Mouse (Mus musculus) cortical plate, adult 2 months (tissue): ENCODE data around the gene Stox1. TPM values are rescaled to one million over a fixed set of nuclear protein-coding genes. Genes with fewer than 3 reads are reported as not detected.
"Not testable (repeated sequence)": the region's sequence is repeated elsewhere in the genome, so short reads cannot be mapped to it uniquely, and the experiment has no call there.

Source experiments
- H3K27ac ChIP-seq: fragments of 200-500 bp; 2 replicates; pipeline ENCODE4 v1.5.1; 2012; ENCODE audit warnings: low read length, control low read depth, inconsistent platforms; ENCODE audit not compliant: insufficient read depth
- H3K4me1 ChIP-seq: fragments of 200-500 bp; 2 replicates; pipeline ENCODE4 v1.6.1; 2011; ENCODE audit warnings: low read length; ENCODE audit not compliant: control insufficient read depth, insufficient read depth
- H3K4me3 ChIP-seq: fragments of 200-500 bp; 2 replicates; pipeline ENCODE4 v1.5.1; 2011; ENCODE audit warnings: mild to moderate bottlenecking, low read length, control low read depth; ENCODE audit not compliant: insufficient read depth
- CTCF ChIP-seq: fragments of 200-500 bp; IDR thresholded peaks from 2 replicates; pipeline ENCODE4 v1.5.1; 2011; ENCODE audit warnings: mild to moderate bottlenecking, control low read depth, low read length; ENCODE audit not compliant: insufficient read depth; ENCODE audit errors: extremely low read depth
- POLR2A ChIP-seq: fragments of 200-500 bp; IDR thresholded peaks from 2 replicates; pipeline ENCODE4 v1.6.1; 2011; ENCODE audit warnings: mild to moderate bottlenecking, low read length, control low read depth; ENCODE audit not compliant: insufficient read depth; ENCODE audit errors: extremely low read depth
- polyA plus RNA-seq: library from polyadenylated mRNA; depleted of rRNA; stranded (reverse); fragments of >200 nt; gene quantifications from 2 replicates; pipeline ENCODE4 v1.2.3, GENCODE M21; 2012; rRNA removed

Stox1 gene
- 3.3 and 4.8 TPM in 2 replicates for polyA plus RNA-seq

DNA sequence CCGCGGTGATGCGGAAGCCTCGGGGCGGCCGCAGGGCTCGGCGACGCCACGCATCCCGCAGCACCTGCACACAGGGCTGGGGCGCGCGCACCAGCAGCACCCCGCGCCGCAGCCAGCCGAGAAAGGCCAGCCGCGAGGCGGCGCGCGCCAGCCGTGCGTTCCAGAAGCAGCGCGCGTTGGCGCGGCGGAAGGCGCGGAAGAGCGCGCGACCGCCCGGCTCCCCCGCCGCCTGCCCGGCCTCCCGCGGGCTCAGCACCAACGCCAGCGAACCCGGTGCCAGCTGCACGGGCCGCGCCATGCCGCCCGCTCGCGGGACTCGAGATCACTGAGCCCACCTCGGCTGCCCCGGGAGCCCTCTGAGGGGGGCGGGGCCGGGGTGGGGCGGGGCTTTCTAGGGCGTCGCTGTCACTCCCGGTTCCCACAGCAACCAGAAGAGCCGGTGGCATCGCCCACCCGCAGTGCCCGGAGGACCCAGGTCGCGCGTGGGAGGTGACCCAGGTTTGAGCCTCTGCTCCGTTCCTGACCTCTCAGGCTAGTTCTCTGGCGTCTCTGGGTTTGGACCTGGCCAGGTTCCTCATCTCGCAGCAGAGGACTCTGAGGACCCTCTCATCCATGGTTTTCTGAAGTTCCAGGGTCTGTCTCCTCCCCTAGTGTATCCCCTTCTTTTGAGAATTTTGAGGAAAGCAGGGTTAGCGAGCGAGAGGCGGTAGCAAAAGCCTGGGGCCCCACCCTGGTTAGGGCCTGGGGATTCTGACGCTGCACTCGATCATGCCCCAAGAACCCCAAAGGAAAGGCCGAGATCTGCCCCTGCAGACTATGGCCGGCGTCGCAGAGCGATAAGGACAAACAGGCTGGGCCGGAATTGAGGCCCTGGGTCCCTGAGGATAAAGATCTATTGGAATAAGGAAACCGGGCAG is at the start of gene Stox1:
TSS of gene Stox1 (minus strand) at position 358 of the 917 bp plus-strand sequence.
- no peak for TF ChIP-seq POLR2A
- TF ChIP-seq CTCF = peak; percentile 5; the same call in 1 of the 2 replicates
- H3K27ac ChIP-seq = 0 out of 2 replicates have a peak within 1 kb of the TSS, but pooled peaks have one; percentile 0
- peak within 1 kb of the TSS; percentile 44 for H3K4me3 ChIP-seq
- 0 out of 2 replicates have a peak, but pooled peaks cover 2% of the 10 kb centered on the region for H3K4me1 ChIP-seq

DNA sequence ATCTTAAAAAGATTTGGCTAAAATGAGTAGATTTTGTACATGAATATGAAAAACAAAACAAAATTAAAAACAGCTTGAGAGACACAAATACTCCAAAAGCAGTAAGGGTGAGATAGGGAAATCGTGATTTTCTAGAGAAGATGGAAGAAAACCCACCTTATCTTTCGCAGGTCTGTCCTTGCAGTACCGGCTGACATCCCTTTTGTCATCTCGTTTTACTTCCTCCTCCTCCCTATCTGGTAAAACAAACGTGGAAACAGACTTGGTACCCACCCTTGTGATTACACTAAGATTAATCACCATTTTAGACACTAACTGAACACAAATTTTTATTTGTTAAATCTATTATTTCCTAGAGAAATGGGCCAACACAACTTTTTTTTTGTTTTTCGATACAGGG is 24.9 kb upstream of the Stox1 start:
- TF ChIP-seq POLR2A (no peak), CTCF (no peak)
- H3K4me1 ChIP-seq = no peaks in the 10 kb centered on the region
- no peak overlapping the region for H3K4me3 ChIP-seq
- no peak overlapping the region for H3K27ac ChIP-seq

DNA sequence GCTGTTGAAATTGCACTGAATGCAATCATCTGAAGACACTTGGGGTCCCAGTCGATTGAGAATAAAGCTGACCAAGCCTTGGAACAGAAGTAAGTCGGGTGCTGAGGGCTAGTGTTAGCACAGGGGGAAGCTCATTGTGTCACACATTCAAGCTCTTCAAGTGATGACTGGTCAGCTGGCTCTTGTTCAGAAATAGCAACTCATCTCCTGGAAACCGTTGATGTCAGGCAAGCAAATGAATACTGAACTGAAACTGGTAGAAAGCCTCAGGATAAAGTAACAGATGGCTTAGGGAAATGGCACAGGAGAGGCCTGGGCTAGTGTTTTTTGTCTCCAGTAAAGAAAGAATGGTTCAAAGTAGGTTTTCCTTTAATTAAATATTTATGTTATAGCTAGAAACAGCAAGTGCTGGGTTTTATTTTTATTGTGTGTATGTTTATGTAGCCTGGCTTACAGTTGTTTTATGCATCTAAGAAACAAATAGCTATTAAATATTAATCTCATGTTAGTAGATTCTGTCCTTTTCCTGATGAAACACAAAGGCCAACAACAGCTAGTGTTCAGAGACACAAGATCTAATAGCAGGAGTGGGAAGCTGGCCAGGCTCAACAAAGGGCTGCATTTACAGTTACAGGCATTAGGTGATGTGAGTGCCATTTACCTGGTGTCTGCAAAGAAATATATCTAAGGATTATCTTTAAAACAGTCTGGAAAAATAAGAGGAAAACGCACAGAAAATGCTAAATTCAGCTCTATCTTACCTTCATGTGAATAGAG is 14.2 kb upstream of the Stox1 start:
- Histone ChIP-seq H3K4me1 (no peaks in the 10 kb centered on the region; the same call in 1 of the 2 replicates), H3K4me3 (no peak overlapping the region), H3K27ac (no peak overlapping the region)
- TF ChIP-seq CTCF = no peak
- no peak for TF ChIP-seq POLR2A

DNA sequence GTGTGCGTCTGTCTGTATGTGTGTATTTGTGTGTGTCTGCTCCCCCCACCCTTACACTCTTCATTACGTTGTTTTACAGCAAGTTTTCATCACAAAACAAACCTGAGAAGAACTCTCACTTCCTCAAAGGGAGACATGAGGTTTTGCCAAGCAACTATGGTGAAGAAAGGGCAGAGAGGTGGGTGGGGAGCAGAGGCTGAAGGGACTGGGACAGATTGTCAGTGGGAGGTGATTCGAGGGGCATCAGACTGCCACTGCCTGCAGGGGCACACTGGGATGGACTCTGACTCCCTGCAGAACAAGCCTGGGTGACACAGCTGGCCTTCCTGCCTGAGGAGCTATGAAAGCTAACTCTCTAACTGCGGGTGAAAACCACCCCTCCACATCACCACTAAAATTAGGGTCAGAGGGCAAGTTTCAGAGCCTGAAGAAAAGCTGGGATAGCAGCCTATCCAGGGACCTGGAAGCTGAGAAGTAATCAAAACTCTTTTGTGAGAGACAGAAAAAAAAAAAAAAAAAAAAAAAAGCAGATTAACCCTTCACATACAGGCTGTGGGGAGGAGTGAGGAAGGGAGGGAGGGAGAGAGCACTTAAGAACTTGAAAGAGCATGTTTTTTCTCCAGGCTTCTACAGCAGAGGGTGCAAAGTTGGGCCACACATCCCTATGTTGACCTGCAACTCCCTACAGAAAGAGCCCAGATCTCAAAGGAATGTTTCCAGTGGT is 11.2 kb upstream of the Stox1 start:
- TF ChIP-seq CTCF (no peak), POLR2A (no peak)
- Histone ChIP-seq H3K27ac (no peak overlapping the region), H3K4me1 (no peaks in the 10 kb centered on the region; the same call in 1 of the 2 replicates), H3K4me3 (no peak overlapping the region)

DNA sequence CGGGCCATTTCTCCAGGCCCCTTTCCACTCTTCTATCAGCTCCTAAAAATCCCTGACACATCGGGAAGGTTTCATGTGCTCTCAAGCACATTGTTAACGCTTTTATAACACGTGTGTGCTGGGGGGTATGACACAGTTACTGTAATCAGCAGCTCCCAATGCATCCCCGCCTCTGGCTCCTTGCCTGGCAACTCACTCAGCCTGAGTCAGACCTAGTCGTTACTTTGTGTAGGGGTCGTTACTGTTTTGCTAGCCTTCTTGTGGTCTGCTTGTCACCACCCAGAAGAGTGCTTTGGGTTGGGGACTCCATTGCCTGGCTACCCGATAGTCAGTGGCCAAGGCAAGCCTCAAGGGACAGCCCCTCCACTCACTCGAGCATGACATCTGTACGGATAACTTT is 4.9 kb upstream of the Stox1 start:
- no peak overlapping the region for H3K27ac ChIP-seq

DNA sequence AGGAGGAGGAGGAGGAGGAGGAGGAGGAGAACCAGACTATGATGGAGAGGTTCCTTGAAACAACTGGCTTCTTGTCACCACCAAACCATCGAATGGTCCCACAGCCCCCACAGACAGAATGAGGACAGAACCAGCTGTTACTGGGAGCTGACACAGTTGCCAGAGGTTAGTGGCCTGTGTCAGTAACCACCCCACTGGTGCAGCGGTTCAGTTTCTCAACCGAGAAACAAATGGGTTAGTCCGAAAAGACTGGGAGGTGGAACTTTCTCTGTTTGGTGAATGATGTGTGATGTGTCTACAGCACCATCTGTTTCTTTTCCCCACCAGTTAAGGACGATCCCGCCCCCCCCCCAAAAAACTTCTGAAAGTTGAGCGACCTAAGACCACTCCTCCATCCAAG is 992 bp downstream of the Stox1 start:
- Histone ChIP-seq H3K4me1 (0 out of 2 replicates have a peak, but pooled peaks cover 2% of the 10 kb centered on the region), H3K27ac (no peak overlapping the region), H3K4me3 (peak overlapping the region; percentile 44; the same call in 1 of the 2 replicates)
- TF ChIP-seq POLR2A = no peak

More for the DNA sequence above, 4.9 kb upstream of the Stox1 start:
- TF ChIP-seq CTCF = no peak
- no peak overlapping the region for H3K4me3 ChIP-seq
- H3K4me1 ChIP-seq = no peaks in the 10 kb centered on the region

DNA sequence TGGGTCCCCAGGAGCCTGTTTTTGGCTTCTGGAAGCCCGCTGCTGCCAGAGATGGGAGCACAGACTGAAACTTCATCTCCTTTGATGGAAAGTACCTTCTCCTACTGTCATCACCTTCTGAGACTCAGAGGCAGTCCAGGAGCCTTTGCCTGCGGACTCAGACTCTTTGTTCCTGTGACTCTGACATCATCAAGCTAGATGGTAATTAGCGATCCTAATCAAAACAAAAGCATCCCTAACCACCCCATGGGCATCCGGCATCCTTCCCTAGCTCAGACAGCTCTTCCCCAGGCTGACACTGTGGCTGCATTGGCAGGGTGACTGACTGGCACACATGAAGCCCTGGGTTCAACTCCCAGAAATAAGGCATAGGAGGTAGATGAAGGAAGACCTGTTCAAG is 3.2 kb downstream of the Stox1 start:
- Histone ChIP-seq H3K4me1 (0 out of 2 replicates have a peak, but pooled peaks cover 2% of the 10 kb centered on the region), H3K4me3 (no peak overlapping the region), H3K27ac (no peak overlapping the region)
- no peak for TF ChIP-seq POLR2A
- no peak for TF ChIP-seq CTCF

DNA sequence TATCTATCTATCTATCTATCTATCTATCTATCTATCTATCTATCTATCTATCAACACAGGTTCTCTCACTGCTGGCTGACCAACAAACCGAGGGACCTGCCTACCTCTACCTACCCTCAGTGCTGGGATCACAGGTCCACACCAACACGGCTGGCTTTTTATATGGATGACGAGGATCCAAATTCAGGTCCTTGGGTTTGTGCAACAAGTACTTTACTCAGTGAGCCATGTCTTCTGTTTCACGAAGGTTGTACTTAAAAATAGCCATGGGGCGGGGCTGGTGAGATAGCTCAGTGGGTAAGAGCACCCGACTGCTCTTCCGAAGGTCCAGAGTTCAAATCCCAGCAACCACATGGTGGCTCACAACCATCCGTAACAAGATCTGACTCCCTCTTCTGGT is 5.4 kb downstream of the Stox1 start:
- H3K27ac ChIP-seq, H3K4me1 ChIP-seq, H3K4me3 ChIP-seq: not testable (repeated sequence)

DNA sequence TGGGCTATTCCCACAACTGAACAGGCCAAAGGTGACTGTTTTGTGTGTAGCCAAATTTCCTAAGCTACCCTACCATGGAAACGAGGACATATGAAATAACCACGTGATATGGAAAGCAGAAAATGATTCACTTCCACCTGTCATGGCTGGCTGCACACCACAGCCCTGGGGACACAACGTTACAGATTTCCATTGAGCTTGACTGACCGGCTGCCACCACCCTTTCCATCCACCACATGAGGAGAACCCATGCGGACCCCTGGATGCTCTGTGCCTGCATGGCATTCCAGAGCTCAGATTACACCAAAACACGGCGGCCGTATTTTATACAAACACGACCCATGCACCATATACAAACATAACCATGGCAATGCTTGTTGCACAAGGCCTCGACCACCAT is 12.5 kb downstream of the Stox1 start:
- Histone ChIP-seq H3K4me1 (no peaks in the 10 kb centered on the region), H3K4me3 (no peak overlapping the region), H3K27ac (no peak overlapping the region)
- no peak for TF ChIP-seq POLR2A
- no peak for TF ChIP-seq CTCF

DNA sequence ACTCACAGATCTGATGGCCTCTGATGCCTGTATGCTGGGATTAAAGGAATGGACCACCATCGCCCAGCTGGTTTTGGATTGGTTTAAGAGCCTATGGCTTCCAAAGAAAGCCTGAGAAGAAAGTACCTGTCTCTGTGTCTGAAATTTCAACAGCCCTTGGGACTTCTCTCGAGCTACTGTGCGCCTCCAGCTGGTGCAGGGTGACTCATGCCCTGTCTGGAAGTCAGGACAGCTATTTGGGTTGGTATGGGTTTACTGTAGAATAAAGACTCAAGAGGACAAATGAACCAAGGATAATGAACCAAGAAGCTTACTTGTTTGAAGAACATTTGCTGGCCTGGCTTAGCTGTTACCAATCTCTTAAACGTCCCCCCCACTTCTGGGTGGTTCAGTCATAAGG is 22.3 kb downstream of the Stox1 start:
- no peak overlapping the region for H3K27ac ChIP-seq
- no peak for TF ChIP-seq POLR2A
- no peak for TF ChIP-seq CTCF
- no peaks in the 10 kb centered on the region for H3K4me1 ChIP-seq
- H3K4me3 ChIP-seq = no peak overlapping the region
